Mouse (Mus musculus): ENCODE measurements at regions not wholly inside any gene's neighbourhood (a gene's known extent, or its start where the extent isn't known, plus 50 kb on each side); places are given as distances from the start of the nearest gene placed in this dataset.

- no peaks in the 10 kb centered on the region for H3K36me3 ChIP-seq
- no peak overlapping the region; the same call in 1 of the 2 replicates for H3K27ac ChIP-seq (replicated peaks)
- no peak for ATAC-seq (ENCODE audit: low read depth)
Observed at GRCm38 (mm10) chr3:51160625-51161024, 63.6 kb upstream of the Noct start.

GRCm38 (mm10) chr3:51169150-51169925 lies 54.9 kb upstream of the Noct start:
- Histone ChIP-seq H3K27ac (replicated peaks) (no peak overlapping the region; the same call in none of the 2 replicates), H3K4me3 (no peak overlapping the region), H3K4me2 (no peak overlapping the region), H3K36me3 (no peaks in the 10 kb centered on the region), H3K9ac (no peak overlapping the region), H3K9me3 (no peaks in the 10 kb centered on the region), H3K4me1 (replicated peaks) (peaks cover 8% of the 10 kb centered on the region), H3K27me3 (no peaks in the 10 kb centered on the region)
- ATAC-seq (ENCODE audit: low read depth) = 0 out of 2 replicates have a peak, but pooled peaks have one; percentile 30
- WGBS = 58% methylated on average over 30 of the region's 30 CpGs

More at GRCm38 (mm10) chr3:51160625-51161024, 63.6 kb upstream of the Noct start:
- Histone ChIP-seq H3K4me2 (no peak overlapping the region), H3K9me3 (no peaks in the 10 kb centered on the region), H3K4me1 (replicated peaks) (peaks cover 26% of the 10 kb centered on the region), H3K27me3 (no peaks in the 10 kb centered on the region), H3K9ac (no peak overlapping the region), H3K4me3 (no peak overlapping the region)
- 76% methylated on average over 7 of the region's 7 CpGs for WGBS

- no peak overlapping the region for H3K4me2 ChIP-seq
- no peaks in the 10 kb centered on the region for H3K36me3 ChIP-seq
- no peak overlapping the region for H3K4me3 ChIP-seq
- ATAC-seq (ENCODE audit: low read depth) = peak; percentile 72; the same call in 1 of the 2 replicates
- H3K9ac ChIP-seq = no peak overlapping the region
- no peaks in the 10 kb centered on the region for H3K27me3 ChIP-seq
- H3K27ac ChIP-seq (replicated peaks) = no peak overlapping the region
- peaks cover 16% of the 10 kb centered on the region for H3K4me1 ChIP-seq (replicated peaks)
- WGBS = 32% methylated on average over 19 of the region's 19 CpGs
- no peaks in the 10 kb centered on the region for H3K9me3 ChIP-seq
Observed at GRCm38 (mm10) chr3:51170225-51170852, 53.9 kb upstream of the Noct start.
